Mouse (Mus musculus) mesoderm, embryonic 11.5 days (tissue): Measurements from ENCODE around the gene Gpr37l1.
A peak's percentile ranks its signal among the peaks of the same experiment; 100 is the strongest.

ENCODE experiments used
- DNase-seq: peaks from one replicate; pipeline ENCODE4 v3.0.0-alpha.2; 2012; ENCODE audit warnings: low read depth, low spot score

Gpr37l1 gene

DNA sequence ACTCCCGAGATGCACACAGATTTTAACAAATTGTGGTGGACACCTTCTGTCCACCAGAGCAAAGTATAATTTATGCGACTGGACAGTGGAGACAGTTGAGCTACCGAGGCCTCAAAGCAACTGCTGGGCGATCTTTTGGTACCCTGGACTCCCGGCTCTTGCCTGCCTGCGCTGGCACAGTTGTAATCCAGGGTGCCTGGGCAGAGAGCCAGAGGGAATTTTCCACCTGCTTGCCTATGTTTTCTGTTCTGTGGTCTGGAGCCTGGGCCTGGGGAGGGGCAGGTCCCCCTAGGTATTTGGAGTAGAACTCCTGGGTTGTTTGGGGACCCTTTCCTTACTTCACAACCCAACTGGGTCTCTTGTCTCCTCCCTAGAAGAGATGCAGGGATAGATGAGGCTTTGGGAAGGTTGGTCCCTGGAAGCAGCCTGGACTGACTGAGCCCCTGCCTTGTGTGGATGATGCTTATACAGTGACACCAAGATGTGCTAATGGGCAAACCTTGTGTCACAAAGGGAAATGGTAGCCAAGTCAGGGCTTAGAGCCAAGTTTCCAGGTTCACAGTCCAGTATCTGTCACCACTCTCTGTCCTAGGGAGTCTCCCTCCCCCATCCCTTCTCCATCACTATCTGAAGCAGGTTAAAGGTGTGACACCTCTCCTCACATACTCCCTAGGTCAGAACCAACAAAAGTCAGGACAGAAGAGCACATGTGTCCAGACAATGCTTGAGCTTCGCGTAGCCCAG, 14.6 kb upstream of the Gpr37l1 start:
- DNase-seq, result no peak

DNA sequence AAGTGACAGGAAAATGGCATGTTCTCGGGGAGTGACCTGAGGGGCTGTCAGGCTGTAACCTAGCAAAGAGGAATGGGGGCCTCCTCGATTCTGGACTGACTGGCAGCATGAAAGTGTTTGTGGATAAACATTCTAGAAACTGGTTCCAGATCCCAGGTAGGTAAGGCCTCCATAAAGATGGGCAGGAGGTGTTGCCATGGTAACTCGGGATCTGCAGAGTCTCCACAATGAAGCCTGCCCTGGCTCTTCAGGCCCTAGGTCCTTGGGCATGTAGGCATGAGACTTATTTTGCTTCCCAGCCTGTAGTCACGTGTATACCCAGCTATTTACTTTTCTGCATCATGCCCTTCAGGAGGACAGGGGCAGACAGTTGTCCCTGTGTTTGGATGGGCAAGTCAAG, 13.8 kb upstream of the Gpr37l1 start:
- no peak for DNase-seq

GRCm38 (mm10) chr1:135180830-135181229, 13.3 kb upstream of the Gpr37l1 start:
- no peak for DNase-seq

DNA sequence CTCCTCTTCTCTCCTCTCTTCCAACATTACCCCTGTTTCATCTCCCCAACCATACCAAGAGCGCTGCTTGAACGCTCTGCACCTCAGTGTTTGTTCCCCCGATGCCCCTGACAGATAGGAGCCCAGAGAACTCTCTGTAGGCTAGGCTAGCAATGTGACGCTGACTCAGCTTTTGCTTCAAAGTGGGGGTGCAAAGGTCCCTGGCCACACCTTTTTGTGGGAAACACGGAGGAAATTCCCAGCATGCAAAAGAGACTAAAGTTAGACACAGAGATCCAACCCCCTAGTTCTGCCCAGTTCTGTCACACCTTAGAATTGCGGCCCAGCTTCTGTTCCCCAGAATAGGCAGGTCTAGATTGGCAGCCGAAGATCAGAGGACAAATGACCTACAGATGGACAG, 11.4 kb upstream of the Gpr37l1 start:
- no peak for DNase-seq

DNA sequence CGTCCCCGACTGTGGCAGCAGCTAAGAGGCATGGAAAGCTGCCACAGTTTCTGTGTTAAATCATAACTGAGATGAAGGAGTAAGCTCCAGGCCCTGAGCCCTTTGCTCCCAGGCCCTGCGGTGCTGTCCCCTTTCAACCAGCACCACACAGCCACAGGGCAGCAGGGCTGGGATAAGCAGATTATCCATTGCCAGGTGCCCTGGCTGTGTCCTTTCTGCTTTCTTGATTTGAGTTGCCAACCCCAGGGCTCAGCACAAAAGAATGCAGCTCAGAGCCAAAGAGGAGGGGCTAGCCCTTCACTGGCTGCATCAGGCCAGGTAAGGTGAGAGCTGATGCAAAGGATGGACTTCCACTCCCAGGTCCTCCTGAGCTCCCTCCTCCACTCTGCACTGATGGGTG, 10.2 kb upstream of the Gpr37l1 start:
- no peak for DNase-seq

DNA sequence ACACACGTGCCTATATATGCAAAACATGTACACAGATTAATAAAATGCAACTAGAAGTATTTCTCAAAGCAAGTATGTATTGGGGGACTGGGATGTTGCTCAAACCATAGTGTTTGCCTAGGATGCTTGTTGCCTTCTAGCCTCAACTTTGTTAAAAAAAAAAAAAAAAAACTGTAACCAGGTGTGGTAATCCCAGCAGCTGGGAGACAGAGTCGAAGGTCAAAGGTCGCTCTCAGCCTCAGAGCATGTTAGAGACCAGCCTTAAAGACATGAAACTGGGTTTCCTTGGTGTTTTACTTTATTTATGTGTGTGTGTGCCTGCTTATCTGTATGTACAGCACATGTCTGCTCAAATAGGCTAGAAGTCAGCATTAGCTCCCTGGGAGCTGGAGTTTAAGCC, 7.7 kb upstream of the Gpr37l1 start:
- DNase-seq, result no peak

- DNase-seq, result no peak
Measured at GRCm38 (mm10) chr1:135173311-135173710, 5.8 kb upstream of the Gpr37l1 start.

DNA sequence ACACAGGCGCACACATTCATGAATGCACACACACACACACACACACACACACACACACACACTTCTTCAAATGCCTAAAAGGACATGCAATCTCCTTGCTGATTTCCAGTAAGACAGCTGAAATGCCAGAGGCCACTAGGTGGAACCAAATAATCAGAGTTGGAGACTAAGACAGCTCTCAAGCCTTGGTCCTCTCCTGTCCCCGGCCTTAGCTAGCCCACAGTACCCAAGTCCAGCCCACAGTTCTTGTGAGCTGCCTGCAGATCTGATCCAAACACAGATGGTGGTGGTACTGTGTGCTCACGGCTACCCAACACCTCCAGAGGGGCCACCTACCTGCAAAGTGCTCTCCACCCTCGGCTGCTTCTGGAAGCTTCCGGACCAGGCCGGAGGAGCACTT, 4.5 kb upstream of the Gpr37l1 start:
- DNase-seq, result peak; percentile 66

DNA sequence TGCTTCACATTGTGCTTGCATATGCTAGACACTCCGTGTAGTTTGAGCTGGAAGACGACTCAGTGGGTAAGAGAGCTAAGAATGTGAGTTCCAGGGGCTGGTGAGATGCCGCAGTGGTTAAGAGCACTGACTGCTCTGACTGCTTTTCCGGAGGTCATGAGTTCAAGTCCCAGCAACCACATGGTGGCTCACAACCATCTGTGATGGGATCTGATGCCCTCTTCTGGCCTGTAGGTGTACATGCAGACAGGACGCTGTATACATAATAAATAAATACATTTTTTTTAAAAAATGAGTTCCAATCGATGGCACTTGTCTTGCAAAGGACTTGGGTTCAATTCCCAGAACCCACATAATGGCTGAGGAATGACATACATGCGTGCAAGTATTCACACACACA, 3.7 kb upstream of the Gpr37l1 start:
- no peak for DNase-seq

DNA sequence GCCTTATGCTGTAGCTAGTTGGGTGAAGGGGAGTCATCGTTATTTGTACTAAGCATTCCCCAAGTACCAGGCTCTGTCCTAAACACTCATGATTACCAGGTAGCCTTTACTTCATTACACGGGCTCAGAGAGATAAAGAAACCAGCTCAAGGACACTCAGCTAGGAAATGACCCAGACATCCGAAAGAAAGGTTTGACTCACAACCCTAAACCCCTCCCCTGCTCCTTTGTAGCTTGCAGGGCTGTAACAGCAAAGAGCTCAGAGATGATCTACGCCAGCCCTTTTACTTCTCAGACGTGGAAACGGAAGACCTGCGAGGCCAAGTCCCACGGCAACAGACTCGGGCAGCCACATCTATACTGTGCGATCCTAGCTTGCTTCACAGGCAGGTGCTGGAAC, 2.8 kb upstream of the Gpr37l1 start:
- no peak for DNase-seq

- no peak for DNase-seq
Measured at GRCm38 (mm10) chr1:135169556-135170224, 2.2 kb upstream of the Gpr37l1 start.

GRCm38 (mm10) chr1:135168453-135169200, 1.1 kb upstream of the Gpr37l1 start:
- no peak for DNase-seq

DNA sequence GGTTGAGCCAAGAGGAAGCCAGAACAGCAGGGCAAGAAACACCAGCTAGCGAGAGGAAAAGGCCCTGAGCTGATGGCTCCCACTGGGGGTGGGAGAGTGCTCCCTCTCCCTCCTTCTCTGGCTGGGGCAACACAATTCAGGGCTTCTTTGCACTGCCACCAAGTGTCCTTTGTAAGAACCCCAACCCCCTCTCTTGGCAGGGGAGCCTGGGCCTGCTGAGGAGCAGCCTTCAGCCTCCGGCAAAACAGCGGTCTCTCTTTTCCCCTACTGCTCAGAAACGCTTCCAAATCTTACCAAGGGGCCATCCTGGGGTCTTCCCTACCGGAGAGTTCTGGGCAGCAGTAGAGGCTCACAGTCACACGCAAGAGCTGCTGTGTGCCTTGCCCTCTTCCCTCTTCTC, 4.8 kb downstream of the Gpr37l1 start:
- DNase-seq, result no peak

DNA sequence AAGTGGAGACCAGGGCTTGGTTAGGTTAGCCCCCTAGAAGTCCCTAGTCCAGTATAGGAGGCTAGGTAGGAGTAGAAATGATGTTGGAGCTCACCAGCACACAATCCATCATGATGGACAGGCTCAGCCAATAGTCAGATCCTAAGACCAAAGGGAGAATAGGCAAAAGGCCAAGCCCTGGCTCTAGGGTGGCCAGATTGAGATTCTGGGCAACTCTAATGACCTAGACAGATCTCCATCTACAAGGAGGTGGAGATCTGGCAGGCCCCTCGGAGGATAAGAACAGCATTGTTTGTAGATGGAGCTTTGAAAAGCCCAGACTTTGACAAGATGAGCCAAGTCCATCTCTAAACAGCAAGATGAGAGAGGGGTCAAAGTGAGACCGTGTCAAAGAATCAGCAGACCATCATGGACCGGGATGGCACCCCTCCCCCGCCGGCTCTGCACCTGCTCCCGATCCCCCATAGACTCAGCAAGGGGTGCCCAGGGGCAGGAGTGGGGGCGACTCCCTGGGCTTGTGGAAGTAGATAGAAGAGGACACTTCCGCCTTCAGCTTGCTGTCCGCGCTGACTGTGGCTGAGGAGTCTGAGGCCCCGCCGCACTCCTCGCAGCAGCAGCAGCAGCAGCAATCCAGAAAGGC, 7.0 kb downstream of the Gpr37l1 start:
- DNase-seq, result no peak

DNA sequence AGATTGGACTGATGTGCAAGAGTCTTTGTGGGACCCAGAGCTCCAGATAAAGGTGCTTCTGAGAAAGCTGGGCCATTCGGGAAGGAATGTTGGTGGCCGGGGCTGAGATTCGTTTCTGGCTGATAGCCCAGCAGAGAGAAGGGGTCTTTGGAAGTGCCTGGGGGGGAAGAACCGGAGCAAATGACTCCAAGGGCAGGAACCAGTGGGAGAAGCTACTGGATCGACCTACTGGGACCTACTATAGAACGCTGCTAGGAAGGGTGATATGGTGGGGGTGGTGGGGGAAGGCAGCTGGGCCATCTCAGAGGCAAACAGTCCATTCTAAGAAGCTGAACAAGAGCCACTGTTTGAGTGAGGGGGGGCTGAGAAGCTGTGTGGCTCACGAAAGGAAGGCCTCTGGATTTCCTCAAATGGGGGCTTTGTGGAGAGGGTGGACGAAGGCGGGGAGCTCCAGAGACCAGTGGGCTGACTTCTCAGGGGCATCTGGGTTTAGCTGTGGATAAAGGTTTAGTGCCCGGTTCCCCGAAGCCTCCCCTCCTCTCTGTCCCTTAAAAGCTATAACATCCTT, 7.8 kb downstream of the Gpr37l1 start:
- DNase-seq, result no peak

GRCm38 (mm10) chr1:135159074-135159473, 8.4 kb downstream of the Gpr37l1 start:
- no peak for DNase-seq

GRCm38 (mm10) chr1:135158633-135159032, 8.8 kb downstream of the Gpr37l1 start:
- peak; percentile 21 for DNase-seq

GRCm38 (mm10) chr1:135156300-135156699, 11.2 kb downstream of the Gpr37l1 start:
- DNase-seq, result no peak

- peak; percentile 92 for DNase-seq
Measured at GRCm38 (mm10) chr1:135154411-135154959, 13.0 kb downstream of the Gpr37l1 start.

- no peak for DNase-seq
Measured at GRCm38 (mm10) chr1:135154011-135154410, 13.5 kb downstream of the Gpr37l1 start.

DNA sequence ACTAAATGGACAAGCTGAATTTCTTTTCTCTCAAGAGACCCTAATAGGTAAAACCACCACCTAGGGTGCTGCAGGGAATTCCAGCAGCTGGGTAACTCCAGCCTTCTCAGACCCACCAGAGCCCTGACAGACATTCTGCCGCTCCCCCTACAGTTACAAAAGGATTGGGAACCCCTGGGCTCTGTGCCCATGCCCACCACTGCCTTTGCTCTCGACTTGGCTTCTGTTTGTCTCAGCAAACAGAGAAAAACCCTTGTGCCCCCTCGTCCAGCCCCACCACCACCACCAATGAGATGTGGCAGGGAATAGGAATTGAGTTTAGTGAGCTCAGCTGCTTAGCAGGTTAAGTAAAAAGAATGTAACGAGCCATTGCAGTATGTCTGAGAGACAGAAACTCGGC, 18.5 kb downstream of the Gpr37l1 start:
- no peak for DNase-seq

- DNase-seq, result no peak
Measured at GRCm38 (mm10) chr1:135148476-135148875, 19.0 kb downstream of the Gpr37l1 start.
